Mouse (Mus musculus): Measurements from ENCODE around the gene Prtn3.

GRCm38 (mm10) chr10:79929967-79930825, 55.9 kb downstream of the Prtn3 start:
- TF ChIP-seq CTCF (IDR thresholded peaks at IDR 0.05), result no peak
- TF ChIP-seq EP300 (IDR thresholded peaks at IDR 0.05), result no peak
